Mouse (Mus musculus): ENCODE results near the gene Sparc.

- TF ChIP-seq CTCF (IDR thresholded peaks at IDR 0.05; ENCODE audit: low read depth, low read length) (no peak), POLR2A (IDR thresholded peaks at IDR 0.05; ENCODE audit: extremely low read depth, insufficient read depth, low read length) (peak; percentile 68; the same call in 1 of the 2 replicates)
Observed at GRCm38 (mm10) chr11:55419678-55420307, 3.2 kb downstream of the Sparc start.
